Mouse (Mus musculus) CD4-positive, CD25-positive, alpha-beta regulatory T cell, adult 2 months (primary cell): ENCODE measurements at regions not wholly inside any gene's neighbourhood (a gene's known extent, or its start where the extent isn't known, plus 50 kb on each side); places are given as distances from the start of the nearest gene placed in this dataset.

Experiments
- DNase-seq: peaks from one replicate; pipeline ENCODE4 v3.0.0-alpha.2; 2012; ENCODE audit warnings: low read depth, low spot score

DNA sequence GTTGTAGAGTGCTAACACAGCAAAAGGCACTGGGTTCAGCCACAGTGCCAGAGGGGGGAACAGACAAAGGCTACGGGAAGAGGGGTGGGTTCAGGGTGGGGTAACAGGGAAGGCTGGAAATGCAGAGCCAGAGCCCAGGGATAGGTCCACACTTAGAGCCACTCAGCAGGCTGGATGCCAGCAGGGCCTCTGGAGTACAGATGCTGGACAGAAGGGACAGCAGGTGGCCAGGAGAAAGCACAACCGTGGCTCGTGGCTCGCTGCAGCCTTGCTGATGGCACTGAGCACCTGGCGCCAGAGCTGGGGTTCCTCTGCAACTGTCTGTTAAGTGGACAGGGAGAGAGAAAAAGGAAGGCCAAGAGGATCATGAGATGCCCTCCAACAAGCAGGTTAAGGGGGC is 174.2 kb downstream of the Mroh4 start:
- no peak for DNase-seq

DNA sequence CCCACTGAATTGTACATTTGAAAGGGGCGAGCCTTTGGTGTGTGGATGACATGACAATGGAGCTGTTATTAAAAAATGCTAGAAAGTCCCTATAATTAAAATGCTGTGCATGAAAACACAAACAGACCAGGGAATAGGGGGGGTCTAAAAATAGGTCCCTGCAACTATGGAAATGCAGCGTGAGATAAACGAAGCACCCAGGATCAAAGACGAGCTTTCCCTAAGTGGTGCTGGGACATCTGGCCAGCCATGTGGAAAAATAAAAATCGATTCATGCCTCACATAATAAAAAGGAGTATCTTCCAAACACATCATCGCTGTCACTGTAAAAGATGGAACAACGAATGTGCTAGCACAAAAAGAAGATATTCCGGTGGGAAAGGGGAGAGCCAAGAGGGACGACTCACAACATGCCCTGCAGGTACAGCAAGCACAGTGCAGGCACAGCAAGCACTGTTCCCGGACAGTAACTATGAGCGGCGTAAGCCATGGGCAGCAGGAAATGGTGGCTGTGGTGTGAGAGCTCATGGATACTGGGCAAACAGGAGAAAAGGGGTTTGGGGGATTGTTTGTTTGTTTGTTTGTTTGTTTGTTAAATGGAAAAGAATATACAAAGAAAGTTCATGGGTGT is 176.7 kb downstream of the Mroh4 start:
- DNase-seq = no peak

DNA sequence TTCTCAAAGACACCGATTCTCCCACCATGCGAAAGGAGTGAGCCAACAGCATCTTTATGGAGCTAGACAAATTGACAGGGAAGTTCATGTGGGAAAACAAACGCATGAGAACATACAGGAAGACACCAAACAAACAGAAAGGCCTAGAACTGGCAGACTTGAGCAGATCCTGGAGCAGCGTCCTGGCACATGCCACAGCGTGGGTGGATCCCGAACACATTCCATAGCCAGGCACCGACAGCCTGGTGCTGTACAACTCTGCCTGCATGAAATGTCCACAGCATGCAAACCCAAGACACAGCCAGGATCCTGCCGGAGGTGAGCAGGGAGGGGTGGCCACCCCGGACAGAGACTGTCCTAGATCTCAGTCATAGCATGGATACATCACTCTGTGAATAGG is 177.2 kb downstream of the Mroh4 start:
- DNase-seq = no peak

DNA sequence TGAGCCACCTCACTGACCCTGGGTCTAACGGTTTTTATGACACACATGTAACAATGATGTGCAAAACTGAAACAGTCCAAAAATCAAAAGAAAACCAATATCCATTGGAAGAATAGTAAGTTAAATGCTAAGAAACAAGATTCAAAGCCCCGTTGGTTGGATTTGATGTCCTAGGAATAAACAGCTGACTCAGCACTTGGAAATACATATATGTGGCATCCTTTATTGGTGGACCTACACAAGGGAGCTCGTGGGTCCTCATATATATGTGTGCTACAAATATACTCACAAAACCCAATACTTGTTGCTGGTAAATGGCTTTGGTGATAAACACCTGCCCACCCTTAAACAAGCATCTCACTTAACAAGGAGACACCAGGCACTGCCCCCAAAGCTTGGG is 178.2 kb downstream of the Mroh4 start:
- DNase-seq = no peak

DNA sequence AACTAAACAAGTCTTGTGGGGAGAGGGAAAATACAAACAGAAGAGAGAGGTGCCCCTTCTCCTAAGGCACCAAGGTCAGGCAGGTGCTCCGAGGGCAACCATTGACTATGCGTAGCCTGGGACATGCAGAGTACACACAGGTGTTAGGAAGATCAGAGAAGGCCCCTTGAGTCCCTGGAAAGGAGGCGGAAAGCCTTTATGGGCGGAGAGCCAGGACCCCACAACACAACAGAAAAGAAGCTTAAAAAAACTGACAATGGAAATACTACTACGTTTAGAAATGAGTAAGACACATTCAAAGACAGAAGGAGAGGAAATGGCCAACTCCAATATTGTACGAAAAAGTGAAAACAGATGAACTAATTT is 179.5 kb downstream of the Mroh4 start:
- DNase-seq = no peak

DNA sequence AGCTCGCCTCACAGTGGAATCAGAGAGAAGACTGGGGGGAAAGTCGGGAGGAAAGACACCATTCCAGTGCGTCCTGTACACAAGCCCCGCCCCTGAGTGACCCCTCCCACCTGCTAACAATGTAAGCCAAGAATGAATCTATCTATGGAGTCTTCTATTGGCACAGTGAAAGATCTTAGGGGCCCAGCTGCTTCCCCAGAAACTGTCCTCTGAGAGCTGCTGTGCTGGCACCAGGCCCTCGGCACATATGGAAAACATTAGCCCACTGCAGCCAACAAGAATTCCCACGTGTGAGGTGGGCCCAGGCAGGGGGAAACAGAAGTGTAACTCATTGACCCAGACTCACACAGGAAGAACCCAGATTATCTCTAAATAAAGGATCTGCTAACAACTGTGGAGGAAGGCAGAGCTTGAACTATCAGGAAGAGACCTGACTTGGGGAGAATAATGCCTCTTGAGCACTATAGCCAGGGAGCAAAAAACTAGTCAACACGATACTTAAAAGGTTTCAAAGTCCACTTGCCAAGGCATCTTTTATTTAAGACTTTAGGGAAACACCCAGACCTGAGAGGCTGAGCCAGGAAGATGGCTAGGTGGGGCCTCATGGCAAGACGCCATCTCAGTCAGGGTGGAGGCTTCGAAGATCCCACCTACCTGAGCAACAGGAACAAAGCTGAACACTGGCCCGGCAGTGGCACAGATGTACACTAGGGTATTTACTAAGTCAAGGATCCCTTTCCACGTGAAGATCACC is 180.1 kb downstream of the Mroh4 start:
- DNase-seq = no peak

DNA sequence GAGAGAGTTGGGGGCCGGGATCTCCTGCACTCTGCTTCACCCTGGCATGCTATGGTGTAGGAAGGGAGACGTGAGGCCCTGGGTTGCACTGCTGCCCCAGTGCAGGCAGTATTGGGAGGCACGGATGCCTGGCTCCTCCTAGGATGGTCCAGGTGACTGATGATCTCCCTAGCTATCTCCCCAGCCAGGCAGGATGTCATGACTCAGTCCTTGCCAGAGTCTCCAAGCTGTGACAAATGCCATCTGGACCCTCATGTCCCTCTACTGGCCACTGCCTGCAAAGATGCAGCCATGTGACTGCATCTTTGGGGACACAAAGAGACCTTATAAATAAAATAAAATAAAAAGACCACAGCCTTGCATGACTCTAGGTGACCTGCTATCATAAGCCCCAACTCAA is 181.6 kb downstream of the Mroh4 start:
- DNase-seq = no peak

DNA sequence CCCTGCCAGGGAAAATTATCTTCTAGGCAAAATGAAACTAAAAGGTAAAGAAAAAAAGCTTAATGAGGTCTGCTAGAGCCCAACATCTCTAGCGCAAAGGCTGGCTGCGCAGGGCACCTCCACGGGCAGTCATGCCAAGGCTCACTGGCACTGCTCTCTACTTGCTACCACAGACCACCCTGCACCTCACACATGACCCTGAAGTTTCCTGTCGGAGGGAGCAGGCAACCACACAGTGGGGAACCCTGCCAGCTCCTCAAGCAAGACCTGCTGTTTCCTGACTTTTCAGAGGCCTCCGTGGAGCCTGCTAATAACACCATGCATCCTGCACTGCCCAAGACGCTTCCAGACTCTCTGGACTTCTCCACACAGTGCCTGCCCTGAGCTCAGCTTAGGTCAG is 182.3 kb downstream of the Mroh4 start:
- no peak for DNase-seq

DNA sequence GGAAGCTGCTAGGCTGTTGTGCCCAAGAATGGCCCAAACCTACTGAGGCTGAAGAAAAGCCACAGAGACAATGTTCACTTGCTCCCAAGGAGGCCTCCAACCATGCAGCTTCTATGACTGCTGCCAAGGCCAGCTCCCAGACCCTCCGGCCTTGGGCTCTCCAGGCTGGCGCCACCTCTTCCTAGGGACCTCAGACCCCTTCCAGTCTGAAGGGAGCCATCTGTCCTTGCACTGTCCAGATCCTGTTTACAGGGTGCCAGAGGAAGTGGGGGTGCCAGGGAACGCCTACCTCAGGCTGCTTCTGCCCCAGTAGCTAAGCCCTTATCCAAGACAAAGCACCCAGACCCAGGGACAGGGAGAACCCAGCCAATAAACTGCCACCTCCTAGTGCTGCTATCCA is 183.7 kb downstream of the Mroh4 start:
- DNase-seq = no peak

DNA sequence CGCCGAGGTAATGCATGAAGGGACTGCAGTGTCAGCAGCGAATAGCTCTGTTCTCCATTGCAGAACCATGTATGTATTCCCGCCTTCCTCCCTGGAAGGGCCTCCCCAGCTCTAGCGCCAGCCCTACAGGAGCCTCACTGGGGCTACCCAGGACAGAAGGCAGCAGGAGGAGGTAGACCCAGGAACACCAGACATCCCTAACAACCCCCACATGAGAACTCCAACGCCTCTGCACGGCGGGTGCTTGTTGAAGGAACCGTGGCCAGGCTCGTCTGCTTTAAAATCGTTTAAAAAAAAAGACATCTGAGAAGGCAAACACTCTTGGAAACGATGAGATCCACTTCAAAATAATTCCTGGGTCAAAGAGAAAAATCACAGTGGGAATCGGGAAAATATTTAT is 194.3 kb downstream of the Mroh4 start:
- DNase-seq = no peak

DNA sequence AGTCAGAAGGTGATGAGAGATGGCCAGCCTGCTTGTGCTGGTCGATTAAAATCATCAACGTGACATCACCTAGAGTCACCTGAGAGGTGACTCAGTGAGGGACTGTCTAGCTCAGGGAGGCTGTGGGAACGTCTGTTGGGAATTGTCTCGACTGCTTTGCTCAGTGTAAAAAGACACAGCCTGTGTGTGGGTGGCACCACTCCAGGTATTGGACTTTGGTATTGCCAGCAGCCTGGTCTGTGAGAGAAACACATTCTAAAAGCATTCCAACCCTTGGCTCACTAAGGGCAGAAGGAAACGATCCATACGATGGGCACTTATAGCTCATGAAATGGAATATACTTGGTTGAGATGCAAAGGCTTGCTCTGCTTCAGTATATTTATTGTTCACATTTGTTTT is 209.2 kb downstream of the Mroh4 start:
- no peak for DNase-seq

DNA sequence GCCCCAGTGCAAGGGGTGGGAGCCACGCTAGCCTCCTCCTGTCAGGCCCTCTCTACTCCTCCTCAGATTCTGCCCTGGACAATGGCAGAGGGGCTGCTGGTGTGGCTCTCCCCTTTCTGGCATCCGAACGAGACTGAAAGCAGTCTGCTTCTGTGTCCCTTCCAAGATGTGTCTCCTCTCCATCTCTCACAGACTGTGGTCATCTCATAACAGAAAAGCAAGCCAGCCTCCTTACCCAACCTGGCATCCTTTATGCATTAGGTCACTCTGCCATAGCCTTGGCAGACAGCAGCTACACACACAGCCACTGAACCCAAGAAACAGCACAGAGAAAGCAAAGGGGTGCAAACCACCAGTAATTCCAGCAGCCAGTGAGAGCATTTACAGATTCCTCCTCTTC is 213.2 kb downstream of the Mroh4 start:
- DNase-seq = no peak

DNA sequence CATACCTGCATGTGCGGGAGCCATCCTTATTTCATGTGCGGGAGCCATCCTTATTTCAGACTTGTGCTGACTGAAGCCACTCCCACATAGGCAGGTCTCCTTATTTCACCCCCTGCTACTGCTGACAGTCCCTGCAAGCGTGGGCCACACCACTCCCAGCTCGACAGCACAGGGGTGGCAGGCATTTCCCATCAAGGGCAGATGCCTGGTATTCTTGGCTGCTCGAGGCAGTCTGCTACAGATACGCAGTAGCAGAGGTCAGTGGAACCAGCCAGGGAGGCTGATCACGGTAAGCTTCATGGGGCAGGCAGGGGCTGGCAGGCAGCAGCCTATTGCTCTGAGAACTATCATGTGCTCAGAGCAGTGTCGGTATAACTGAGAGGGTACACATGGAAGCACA is 215.6 kb downstream of the Mroh4 start:
- DNase-seq = no peak

DNA sequence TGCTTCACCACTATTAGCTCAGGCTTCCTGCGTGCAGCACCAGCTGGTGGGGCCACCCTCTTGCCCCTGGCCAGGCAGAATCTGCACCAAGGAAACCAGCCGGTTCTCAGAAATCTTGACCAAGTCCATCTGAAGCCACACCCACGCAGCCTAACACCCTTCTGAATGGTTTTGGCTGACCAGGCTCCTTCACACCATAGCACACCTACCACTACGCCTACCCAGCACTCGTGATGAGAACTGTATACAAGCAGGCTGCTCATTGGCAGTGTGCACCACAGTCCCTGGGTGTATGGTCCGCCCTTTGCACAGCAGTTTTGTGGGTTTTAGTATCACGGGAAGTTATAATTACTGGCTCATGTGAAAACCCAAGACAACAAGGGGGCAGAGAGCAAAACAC is 217.5 kb downstream of the Mroh4 start:
- no peak for DNase-seq

DNA sequence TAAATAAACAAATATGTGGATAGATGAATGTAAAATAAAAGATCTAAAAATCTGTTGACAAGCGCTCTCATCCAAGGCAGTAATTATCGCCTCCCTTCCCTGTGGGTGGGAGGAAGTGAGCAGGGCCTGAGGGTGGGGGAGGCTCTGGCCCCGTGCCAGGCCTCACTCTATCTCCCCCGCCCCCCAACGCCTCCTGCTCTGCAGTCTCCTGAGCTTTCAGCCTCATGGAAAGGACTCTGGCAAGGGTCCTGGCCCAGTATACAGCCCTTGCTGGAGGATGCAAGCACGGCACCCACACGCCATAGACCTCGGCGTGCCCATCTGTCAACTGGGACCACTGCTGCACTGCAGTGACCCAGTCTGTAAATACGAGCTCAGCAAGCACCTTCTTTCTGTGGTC is 222.9 kb downstream of the Mroh4 start:
- no peak for DNase-seq

DNA sequence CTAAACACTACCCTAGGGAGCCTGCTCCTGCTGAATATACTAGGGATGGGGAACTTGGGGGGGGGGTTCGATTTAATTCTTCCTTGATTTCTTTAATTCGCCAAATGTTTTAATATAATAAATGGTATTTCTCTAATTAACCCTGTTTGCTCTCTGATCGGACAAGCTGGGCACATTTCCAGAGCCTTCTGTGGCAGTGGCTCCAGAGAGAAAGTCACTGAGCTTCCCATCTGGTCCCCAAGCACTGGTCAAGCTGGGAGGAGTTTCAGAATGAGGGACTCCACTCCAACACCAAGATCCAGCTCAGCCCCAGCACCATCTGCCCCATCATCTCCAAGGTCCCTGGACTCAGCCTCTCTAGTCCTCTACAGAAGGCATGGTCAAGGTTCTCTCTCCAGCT is 223.9 kb downstream of the Mroh4 start:
- no peak for DNase-seq

DNA sequence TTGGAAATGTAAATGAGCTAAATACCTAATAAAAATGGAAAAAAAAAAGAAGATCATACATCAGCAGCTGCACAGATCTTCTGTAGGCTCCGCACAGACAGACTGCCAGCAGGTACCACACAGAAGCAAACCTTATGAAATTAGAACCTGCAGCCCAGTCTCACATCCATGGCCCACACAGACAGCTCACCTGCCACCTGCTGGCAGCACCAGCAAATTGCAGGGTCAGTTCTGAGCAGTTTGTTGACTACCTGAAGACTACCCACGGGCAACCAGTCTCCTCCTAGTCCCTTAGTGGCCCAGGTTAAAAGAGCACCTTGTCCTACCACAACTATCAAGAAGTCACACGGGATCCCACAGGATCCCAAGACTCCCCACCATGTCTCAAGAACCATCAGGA is 225.1 kb downstream of the Mroh4 start:
- DNase-seq = peak; percentile 24

DNA sequence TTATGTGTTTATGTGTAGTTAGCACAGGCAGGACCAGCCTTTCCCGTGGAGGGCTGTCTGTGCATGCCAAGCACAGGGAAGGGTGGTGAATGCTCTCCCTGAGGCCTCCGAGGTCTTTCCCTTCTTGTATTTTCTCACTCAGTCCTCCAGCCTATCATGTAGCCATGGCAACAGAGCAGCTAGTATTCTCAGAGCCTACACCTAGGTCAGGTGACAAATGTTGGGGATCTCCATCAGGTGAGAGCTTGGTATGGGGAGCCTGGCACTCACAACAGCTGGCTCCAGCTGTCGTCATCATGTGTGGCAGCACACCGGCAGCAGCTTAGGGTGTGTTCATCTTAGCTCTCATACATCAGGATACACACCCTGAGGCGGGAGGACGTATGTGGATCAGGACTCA is 231.3 kb downstream of the Mroh4 start:
- DNase-seq = no peak

DNA sequence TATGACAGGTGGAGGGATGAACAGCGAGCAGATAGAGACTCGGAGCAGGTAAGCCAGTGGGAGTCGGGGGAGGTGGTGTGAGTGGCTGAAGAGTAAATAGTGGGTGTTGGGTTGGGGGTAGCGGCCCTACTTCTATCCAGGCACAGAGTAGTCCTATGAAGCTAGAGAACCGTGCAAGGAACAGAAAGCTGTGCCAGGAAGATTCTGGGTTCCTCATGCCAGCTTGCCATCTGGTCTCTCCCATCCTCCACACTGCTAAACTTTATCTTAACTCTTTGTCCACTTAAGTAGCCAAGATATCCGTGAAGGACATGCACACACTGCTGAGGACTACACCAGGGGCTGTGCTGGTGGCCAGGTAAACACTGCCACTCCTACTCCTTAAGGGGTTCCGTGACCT is 234.9 kb downstream of the Mroh4 start:
- no peak for DNase-seq

DNA sequence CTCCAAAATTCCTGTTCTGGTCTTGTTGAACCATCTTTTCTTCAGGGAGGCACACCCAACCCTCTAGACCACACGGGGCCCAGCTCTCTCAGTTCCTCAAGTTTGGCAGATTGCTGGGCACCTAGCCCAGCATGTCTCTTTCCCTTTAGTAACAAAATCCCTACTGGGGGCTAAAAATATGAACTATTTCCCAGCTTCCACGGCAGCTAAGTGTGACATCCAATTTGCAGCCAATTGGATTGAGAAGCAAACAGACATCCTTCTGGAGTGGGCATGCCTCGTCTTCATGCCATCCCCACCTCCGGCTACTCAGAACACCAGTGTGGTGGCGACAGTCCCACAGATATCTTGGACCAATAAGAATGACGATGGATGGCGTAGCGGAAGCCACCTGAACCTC is 240.1 kb downstream of the Mroh4 start:
- DNase-seq = no peak

DNA sequence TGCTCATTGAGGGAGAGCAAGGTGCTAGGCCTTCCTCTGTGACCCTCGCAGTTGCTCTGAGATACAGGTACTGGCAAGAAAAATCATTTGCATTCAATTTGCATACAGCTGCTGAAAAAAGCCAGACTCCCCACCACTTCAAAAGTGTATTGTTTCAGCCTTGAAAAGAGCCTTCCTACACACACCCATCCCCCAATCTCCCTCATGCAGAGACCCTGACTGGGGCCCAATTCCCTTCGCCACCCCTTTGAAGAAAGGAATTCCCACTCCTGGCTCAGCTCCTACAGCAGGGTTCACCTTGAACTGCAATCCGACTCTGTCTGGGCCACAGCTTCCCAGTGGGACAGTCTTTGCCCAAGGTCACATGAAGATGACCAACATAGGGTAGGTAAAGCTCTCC is 248.6 kb downstream of the Mroh4 start:
- no peak for DNase-seq

DNA sequence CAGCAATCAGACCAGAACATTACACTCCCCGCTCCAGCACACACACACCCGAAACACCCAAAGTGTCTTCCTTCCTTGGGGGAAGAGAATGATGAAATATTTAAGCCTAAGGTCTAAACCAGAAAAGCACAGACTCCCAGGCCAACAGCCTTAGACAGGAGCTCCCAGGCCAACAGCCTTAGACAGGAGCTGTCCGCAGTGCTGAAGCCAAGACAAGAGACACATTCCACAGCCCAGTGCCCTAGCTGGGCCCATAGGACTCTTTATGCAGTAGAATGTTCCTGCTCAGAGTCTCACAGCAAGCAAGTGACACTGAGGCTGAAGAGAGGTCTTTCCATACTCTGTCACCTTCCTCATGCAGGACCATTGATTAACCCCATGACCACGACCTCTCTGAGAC is 253.6 kb downstream of the Mroh4 start:
- DNase-seq = no peak

DNA sequence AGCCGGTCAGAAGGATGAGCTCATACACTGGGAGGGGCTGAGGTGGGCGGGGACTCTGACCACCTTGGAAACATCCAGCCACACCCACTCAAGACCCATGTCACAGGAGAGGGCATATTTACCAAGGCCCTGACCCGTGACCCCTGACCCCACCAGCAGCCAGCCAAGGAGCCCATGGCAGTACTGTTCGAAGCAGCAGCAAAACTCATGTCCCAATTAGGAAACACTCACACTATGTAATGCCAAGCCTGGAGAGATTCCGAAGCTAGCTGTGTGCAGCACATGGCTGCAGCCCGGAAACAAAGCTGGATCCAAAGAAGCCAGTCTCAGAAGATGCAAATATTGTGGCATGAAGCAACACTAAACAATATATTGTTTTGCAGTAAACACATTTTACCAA is 256.8 kb downstream of the Mroh4 start:
- no peak for DNase-seq

DNA sequence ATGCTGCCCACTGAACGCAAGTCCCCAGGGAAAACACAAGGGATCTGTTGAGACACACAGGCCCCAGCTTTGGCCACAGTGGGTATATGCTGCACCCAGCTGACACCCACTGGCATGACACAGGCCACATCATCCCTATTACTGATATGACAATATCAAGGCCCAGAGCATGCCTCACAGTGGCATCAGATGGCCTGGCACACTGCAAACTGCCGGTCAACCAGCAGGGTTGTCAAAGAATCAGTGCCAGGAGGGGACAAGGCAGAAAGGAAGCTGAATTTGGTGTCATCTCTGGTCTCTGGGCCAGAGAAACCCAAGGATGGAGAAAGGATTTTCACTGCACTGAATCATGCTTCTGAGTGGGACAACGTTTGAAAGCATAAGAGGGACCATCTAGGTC is 266.7 kb downstream of the Mroh4 start:
- DNase-seq = no peak
